Mouse (Mus musculus): ENCODE results near the gene Ctbp2.
A peak's percentile ranks its signal among the peaks of the same experiment; 100 is the strongest.

The Ctbp2 gene

DNA sequence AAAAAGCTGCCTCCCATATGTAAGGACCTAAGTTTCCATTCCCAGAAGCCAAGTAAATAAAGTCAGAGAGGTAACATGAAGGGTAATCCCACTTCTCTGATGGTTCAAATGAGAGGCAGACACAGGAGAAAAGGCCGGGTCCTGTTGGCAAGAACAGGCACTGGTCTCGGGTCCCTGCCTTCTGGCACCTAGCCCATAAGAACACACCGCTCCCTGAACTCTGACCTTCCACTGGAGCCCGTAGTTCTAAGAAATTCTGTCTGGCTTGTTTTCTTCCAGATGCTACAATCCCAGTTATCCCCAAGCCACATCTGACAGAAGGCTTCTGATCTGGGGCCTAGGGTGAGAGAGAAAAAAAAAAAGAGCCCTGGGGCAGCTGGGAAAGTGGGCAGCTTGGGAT is 35.7 kb downstream of the Ctbp2 start:
- no peak for DNase-seq (ENCODE audit: low spot score in 2 of 2)

DNA sequence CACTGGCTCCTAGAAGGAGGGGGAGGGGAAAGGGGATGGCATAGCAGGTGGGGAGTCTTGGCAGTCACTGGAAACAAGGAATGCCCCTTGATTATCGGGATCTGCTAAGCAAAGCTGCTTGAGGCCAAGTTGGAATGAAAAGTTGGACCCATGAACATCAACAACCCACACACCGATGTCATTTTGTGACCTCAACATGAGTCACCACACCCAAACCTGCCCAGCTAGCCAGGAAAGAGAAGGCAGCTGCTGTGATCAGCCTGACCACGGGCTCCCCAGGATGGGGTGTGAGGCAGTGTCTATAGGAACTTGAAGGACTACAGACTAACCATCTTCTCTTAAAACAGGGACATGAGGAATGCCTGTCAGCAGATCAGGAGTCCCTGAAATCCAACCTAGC is 38.7 kb downstream of the Ctbp2 start:
- no peak for DNase-seq (ENCODE audit: low spot score in 2 of 2)

DNA sequence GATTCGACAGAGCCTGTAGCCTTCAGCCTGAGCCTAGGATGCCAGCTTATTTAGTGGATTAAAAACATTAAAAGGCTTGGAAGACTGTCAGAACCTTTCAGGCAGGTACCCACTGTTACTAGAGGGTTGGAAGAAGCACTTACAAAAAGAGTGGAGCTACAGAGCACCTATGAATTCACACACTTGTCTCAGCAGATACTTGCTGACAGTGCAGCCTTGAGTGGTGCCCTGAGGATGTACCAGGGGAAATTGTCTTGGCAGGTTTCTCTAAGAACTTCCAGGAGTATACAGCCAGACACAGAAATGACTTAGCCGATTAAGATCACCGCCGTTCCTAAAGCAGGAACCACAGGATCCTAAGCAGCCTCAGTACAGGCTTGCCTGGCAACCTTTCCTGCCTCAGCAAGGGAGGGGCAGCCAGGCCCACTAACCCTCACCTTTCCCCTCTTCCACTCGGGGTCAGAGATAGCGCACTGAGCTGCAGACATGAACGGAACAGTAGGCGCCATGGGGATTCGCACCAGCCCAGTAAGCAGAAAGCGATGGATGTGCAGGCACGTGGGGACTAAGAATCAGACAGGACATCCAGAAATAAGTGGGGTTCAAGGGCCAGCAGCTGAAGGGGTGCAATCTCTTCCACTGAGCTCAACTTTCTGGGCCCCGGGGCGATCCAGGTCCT is 40.1 kb downstream of the Ctbp2 start:
- no peak for DNase-seq (ENCODE audit: low spot score in 2 of 2)

DNA sequence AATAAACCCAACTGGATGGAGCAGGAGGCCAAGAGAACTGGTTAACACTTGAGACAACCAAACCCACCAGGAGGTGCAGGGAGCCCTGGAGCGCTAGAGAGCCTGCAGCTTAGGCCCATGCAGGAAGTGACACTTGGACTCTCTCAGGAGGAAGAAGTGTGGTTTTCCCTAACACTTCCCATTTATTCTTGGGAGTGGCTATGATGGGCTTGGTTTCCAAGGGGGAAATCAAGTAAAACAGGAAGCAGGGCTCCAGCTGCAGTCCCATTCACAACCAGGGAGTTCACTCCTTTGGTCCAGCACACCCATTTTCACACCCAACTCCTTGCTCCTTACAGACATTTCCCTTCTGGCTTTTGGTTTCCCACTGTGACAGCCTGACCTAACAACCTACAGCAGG is 45.2 kb downstream of the Ctbp2 start:
- peak in 1 of 2 experiments; percentile 51 for DNase-seq (ENCODE audit: low spot score in 2 of 2)

DNA sequence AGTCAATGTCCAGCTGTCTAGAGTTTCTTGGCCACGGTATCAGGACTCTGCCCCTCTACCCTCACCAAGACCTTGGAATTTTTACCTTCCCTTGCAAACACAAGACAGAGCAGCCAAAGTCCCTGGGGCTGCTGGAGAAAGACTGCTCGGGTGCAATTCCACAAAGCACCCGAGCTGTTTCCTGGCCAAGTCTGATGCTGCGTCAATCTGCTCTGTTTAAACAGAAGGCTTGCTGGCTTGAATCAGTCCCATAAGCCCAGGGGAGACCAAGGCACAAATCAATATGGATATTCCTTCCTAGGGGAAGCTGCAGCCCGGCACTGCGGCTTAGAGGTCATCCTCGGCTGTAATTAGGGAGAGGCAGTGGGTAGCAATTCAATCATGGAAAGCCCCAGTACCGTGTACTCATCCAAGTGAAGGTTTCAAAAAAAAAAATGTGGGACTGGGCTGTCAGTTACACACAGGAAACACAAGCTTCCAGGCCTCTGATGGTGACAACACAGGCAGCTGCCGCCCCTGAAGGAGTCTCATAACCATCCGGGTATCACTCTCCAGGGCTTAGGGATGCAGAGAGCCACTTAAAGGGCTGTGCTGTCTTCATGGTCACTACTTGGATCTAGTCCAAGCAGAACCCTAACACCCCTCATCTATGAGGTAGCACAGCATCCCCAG is 49.6 kb downstream of the Ctbp2 start:
- peak in 1 of 2 experiments; percentile 38 for DNase-seq (ENCODE audit: low spot score in 2 of 2)

DNA sequence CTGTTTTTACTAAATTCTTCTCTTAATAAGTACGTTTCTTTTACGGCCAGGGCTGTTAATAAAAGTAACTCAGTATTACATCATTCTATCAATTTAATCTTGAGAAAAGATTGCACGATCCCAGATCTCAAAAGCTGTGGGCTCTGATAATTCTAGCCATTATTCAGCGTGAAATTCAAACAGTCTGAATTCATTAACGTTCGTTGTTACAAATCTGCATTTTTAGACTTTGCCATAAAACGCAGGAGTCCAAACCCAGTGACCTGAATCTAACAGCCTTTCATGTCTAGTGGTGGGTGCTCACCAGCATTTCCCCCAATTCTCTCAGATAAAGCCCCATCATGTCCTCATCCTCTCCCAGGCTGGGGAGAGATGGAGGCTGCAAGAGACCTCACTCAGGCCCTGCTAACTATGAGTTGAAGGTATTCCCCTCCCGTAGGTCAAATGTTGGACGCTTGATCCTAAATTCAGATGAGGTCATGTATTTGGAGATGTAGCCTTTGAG is 51.0 kb downstream of the Ctbp2 start:
- no peak for DNase-seq (ENCODE audit: low spot score in 2 of 2)

DNA sequence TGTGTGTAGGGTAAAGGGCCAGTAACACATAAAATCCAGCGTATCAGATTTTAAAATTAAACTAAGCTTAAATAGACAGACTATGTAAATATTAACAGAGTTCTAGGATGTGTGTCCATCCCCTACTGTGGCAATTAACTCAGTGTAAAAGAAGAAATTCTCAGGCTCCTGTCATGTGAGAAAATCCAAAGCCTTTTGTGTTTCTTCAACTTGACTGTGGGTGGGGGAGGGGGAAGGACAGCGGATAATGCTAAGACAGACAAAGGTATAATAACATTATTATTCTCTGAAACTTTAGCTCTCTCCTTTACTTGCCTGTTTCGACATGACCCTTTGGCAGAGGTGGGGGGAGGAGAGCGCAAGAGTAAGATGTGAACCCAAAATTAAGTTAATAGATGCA is 51.6 kb downstream of the Ctbp2 start:
- DNase-seq (ENCODE audit: low spot score in 2 of 2) = no peak

DNA sequence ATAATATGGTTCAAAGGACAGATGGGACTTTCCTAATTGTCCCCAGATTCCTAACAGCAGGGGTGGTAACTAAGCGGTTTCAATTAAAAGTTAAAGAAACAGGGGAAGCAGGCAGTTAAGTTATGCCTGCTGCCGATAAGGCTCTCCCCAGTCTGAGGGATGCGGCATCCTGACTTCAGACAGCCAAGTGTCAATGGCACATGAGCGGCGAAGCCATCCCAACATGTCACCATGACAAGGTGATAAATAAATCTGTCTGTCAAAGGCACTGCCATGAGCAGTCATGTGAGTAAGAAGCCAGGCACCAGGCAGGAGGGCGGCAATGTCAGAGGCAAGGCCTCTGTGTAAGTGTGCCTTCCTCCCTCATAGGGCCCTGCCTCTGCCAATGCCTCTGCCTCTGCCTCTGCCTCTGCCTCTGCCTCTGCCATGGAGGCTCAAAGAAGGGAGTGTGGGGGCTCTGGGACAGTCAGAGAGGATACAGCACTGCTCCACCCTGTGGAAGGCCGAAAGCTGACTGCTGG is 56.8 kb downstream of the Ctbp2 start:
- DNase-seq (ENCODE audit: low spot score in 2 of 2) = peak; percentile 45 to 46

DNA sequence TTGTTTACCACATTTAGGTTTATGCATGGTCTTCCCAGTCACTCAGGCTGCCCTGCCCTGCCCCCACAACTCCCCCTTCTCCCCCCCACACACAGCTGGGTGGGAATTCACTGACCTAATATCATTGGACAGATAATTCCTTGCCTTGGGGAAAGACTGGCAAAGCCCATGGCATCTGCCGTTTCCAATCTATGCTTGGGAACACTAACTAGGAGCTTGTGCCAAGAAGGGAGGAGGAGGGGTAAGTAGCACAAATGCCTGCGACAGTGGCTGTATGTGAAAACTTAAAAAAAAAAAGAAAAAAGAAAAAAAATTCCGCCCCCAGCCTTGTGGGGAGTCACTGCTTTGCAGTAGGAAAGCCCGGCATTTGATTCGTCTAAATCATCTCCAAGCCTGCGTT is 57.4 kb downstream of the Ctbp2 start:
- no peak for DNase-seq (ENCODE audit: low spot score in 2 of 2)

DNA sequence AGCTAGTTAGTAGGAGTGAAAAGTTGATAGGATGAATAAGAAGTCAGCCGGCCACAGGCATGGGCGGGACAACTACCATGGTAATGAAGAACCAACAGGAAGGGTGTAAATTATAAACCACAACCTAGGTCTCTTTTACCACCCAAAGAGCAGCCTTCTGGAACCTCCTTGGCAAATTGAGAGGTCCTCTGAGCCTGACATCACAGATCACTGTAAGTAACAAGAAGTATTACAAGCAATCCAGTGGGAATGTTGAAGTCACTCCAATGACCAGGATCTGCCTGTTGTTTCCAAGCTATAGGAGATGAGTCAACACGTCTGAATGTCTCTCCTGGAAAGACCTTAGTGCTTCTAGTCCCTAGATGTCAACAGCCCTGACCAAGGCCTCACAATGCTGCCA is 62.1 kb downstream of the Ctbp2 start:
- no peak for DNase-seq (ENCODE audit: low spot score in 2 of 2)

DNA sequence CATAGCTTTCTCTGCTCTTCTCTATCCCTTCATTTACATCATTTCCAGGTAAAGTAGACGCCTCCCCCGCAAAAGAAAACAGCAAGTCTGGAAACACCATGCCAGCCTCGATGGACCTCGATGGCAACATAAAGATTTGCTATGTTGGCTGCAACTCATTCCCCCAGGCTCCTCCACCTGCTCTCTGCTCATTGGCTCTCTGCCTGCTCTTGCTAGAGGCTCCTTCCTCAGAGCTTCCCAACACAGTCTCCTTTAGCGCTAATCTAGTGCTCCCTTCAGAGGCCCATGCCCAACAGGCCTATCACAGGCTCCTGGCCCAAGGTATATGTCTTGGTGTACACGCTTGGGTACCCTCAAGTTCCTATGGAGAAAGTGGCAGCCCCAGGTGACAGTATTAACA is 64.0 kb downstream of the Ctbp2 start:
- no peak for DNase-seq (ENCODE audit: low spot score in 2 of 2)

DNA sequence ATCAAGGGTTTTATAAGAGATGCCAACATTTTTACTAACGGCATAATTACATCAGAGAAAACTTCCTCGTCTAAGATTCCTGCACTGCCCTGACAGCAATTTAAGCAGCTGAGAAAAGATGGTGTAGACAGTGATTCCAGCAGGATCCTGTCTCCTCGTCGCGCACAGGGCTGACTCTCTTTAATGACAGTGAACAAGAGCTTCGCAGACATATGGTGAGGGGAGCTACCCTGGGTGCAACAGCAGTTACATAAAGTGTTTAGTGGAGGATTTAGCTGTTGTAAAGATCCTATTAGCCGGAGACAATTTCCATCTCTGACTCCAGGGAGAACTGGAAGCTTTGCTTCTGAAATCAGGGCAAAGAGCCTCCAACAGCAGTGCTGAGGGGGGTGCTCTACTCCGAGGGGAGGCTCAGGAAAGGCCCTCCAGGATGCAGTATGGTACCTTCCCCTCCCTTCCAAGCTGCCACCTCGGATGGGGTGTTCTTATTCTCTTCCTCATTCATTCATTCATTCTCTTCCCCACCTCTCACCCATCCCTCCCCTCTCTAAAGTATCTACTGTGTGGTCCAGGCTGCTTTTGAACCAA is 64.5 kb downstream of the Ctbp2 start:
- no peak for DNase-seq (ENCODE audit: low spot score in 2 of 2)

DNA sequence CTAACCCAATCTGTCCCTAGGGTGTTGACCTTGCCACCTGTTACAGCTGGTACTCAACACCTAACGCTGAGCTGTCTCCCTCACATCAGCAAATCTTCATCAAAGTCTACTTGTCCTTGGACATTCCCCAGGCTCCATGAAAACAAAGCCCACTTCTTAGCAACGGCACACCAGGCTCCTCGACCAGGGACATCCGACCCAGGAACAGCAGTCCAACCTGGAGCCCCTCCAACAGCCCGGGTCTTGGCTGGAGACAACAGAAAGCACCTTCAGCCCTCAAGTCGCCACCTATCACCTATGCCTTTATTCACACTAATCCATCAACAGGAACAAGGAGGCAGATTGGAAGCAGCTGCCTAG is 65.0 kb downstream of the Ctbp2 start:
- DNase-seq (ENCODE audit: low spot score in 2 of 2) = no peak

DNA sequence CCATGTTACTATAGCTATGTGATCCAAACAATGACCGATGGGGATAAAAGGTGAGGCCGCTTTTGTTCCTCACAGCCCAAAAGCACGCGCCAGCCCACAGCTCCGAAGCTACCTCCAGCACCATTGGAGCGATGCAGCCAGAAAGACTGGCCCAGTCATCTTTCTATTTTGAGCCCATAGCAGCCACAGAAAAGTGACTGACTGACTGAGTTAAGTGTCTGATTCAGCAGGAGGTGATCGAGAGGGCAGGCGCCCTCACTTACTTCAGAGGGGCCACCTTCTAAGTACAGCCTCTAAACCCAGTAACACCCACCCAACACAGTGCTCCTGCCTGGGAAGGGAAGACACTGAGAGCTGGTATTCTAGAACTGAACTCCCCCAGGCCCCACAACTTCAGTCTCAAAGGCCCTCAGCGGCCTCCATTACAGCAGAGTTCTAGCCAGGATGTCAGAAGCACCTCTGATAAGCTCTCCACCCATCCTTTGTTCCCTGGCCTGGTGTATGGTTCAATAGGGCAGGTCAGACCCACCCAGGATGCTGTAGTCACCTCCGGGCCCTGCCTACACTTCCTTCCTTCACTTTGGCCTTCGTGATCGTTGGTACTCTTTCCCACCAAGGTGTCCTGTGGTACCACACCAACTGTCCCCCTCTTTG is 65.5 kb downstream of the Ctbp2 start:
- DNase-seq (ENCODE audit: low spot score in 2 of 2) = peak; percentile 38 to 42

DNA sequence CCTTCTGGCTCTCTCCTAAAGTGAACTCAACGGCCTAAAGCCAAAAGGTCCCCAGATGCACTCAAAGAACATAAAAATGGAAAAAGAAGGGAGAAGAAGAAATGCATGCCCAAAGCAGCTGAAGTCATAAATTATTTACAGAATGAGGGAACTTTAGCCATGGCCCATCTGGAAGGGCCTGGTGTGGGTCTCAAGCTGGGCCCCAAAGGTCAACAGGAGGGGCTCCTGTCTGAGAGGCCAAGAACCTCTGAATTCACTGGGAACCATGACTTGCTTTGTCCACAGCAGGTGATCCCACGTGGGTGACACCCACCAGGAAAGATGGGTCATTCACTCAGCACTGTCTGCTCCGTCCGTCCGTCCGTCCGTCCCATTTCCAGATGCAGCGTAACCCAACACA is 67.2 kb downstream of the Ctbp2 start:
- DNase-seq (ENCODE audit: low spot score in 2 of 2) = no peak

DNA sequence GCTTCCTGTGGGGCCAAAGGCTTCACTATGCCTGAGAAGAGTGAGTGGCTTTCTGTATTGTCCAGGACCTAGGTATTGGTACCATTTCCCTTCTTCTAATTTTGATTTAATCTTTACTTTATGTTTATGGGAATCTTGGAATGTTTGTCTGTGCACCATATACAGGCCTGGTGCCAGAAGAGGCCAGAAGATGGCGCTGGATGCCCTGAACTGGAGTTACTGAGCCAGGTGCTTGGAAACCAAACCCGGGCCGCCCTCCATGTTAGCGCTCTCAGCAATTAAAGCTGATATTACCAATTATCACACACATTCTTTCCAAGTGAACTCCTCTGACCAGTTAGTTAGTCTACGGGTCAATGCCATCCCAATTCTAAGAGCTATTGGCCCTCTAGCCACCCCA is 69.7 kb downstream of the Ctbp2 start:
- DNase-seq (ENCODE audit: low spot score in 2 of 2) = no peak

DNA sequence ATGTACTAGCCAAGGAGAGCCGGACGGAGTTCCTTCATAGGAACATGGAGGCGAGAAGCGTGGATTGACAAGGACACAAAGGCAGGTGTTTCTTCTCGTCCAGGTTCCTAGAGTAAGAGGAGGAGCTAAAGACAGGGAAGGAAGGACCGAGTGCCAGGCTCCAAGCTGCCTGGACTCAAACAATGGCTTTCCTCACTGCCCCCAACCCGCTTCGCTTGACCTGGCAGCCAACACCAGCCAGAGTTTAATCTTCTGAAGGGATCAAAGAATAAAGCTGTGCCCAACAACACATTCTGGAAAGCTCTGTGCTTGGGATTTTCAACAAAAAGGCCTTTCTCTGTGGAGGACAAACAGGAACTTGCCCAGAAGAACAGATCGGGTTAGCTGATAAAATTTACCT is 70.4 kb downstream of the Ctbp2 start:
- DNase-seq (ENCODE audit: low spot score in 2 of 2) = no peak

DNA sequence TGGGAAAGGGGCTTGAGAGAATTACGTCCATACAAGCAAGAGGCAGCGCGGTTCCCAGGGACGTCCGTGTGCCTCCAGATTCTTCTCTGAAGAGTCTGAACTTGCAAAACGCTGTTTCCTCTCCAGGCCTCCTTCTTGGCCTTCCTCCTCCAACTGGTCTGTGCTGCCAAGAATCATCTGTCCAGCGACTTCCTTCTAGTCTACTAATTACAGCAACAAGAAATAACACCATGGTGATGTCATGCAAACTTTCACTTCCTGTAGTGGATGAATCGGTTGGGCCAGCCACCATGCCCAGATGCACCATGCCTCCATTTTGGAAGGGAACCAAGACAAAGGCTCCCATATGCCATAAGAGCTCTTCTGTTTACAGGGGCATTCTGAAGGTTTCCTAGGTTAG is 71.3 kb downstream of the Ctbp2 start:
- peak; percentile 82 to 86 for DNase-seq (ENCODE audit: low spot score in 2 of 2)

DNA sequence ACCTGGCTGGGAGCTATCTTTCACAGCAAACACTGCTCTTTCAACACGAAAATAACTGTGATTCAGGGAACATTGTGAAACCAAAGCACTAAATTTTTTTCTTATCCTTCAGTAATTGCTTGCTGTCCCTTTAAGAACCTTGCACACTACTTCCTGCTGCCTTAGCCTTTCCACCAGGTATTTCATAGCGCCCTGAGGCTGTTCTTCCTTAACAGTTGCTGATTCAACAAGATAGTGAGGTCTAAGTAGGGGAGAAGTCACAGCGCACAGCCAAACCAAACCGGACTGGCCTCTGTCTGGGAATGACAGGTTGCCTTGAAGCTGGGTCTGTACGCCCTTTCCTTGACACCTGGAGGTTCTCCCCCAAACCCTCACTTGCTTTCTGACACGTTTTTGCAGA is 73.5 kb downstream of the Ctbp2 start:
- no peak for DNase-seq (ENCODE audit: low spot score in 2 of 2)

DNA sequence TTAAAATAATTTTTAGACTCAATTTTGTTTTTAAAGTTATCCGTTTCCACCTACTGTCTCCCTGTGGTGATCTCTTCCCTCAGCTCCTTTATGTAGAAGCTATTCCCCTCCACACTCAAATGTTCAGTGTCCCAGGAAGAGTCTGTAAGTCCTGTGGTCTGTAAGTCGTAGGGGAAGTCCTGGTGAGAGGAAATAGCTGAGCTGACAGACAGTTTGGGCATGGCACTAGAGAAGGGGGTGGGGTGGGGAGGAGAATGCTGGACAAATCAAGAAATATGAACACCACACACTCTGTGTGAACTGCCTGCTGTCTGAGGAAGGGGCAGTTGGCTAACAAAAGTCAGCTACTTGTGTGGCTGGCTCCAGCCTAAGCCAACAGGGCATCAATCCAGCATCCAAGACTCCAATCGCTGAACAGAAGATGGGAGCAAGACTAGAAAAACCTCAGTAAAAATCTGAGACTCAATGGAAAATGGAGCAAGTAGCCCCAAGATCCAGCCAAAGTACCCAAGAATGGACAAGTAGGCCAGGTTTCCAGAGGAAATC is 76.0 kb downstream of the Ctbp2 start:
- no peak for DNase-seq (ENCODE audit: low spot score in 2 of 2)

DNA sequence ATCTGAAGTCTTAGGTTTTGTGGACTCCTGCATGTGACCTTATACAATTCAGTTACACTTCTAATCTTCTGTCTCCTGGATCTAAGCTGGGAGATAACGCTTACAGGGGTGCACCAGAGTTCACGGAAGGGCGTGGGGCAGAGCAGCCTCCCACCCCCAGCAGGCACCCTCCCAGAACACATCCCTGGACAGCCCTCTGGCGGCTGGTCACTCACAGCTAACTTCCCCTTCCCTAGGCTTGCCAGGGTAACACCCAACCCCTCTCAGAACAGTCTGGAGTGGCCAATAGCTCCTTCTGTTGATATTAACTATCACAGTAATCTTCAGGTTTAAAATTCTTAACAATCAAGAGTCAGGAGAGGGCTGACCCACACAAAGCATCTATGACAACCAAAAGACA is 76.9 kb downstream of the Ctbp2 start:
- peak; percentile 37 to 72 for DNase-seq (ENCODE audit: low spot score in 2 of 2)

DNA sequence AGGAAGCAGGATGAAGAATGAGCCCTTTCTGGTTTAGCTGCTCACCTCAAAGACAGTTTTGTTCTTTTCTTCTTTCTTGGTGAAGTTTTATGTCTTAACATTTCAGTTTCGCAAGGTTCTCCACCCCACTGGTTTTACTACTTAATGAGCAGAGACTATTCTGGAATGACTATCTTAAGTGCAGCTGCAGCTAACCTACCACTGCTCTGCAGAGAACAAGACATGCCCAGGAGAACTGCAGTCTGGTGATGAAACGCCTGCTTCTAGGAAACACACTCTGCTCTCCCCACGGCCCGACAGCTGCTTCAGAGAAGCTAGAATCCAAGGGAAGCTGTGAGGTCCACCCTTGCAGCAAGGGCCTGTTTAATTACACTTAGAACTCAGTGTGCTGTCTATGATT is 79.4 kb downstream of the Ctbp2 start:
- DNase-seq (ENCODE audit: low spot score in 2 of 2) = no peak

All from heart, adult 9 months (tissue).